Mouse (Mus musculus): ENCODE measurements at regions not wholly inside any gene's neighbourhood (a gene's known extent, or its start where the extent isn't known, plus 50 kb on each side); places are given as distances from the start of the nearest gene placed in this dataset.

GRCm38 (mm10) chr16:12901996-12902319 is 207.5 kb upstream of the Ercc4 start:
- H3K36me3 ChIP-seq (ENCODE audit: control insufficient read depth, insufficient read depth) = no peaks in the 10 kb centered on the region
- no peak overlapping the region for H3K27ac ChIP-seq (ENCODE audit: low read length)
- ATAC-seq = no peak
- peaks cover 6% of the 10 kb centered on the region for H3K9me3 ChIP-seq (ENCODE audit: control insufficient read depth, low read length)
- no peak overlapping the region for H3K4me3 ChIP-seq (replicated peaks; ENCODE audit: low read length)
- H3K27me3 ChIP-seq (replicated peaks; ENCODE audit: control insufficient read depth, insufficient read depth, low read length) = no peaks in the 10 kb centered on the region
- H3K4me1 ChIP-seq (replicated peaks; ENCODE audit: control insufficient read depth, insufficient read depth, low read length) = 0 out of 2 replicates have a peak, but pooled peaks cover 3% of the 10 kb centered on the region
- no peak overlapping the region for H3K4me2 ChIP-seq (ENCODE audit: low read length)
- H3K9ac ChIP-seq (replicated peaks; ENCODE audit: low read depth, low read length) = no peak overlapping the region

DNA sequence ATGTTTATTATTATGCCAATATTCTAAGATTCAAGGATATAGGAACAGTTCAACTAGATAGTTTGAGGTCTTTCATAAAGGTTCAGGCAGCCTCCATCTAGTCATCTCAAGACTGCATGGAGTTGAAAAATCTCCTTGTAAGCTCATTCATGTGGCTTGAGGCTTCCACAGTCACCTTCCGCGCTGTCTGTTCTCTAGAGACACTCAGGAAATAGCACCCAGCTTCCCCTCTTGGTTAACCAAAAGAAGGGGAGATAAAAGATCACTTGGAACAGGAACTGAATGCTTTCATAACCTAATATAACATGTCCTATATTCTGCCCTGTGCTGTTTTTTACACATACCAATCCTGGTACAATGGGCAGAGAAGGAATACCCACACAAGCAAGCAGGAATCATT is 206.3 kb upstream of the Ercc4 start:
- Histone ChIP-seq H3K4me1 (replicated peaks; ENCODE audit: control insufficient read depth, insufficient read depth, low read length) (0 out of 2 replicates have a peak, but pooled peaks cover 3% of the 10 kb centered on the region), H3K9me3 (ENCODE audit: control insufficient read depth, low read length) (peaks cover 6% of the 10 kb centered on the region), H3K27me3 (replicated peaks; ENCODE audit: control insufficient read depth, insufficient read depth, low read length) (no peaks in the 10 kb centered on the region), H3K27ac (ENCODE audit: low read length) (no peak overlapping the region), H3K4me2 (ENCODE audit: low read length) (no peak overlapping the region), H3K36me3 (ENCODE audit: control insufficient read depth, insufficient read depth) (no peaks in the 10 kb centered on the region), H3K4me3 (replicated peaks; ENCODE audit: low read length) (no peak overlapping the region), H3K9ac (replicated peaks; ENCODE audit: low read depth, low read length) (no peak overlapping the region)
- 94% methylated on average over 2 of the region's 2 CpGs for WGBS
- ATAC-seq = no peak

DNA sequence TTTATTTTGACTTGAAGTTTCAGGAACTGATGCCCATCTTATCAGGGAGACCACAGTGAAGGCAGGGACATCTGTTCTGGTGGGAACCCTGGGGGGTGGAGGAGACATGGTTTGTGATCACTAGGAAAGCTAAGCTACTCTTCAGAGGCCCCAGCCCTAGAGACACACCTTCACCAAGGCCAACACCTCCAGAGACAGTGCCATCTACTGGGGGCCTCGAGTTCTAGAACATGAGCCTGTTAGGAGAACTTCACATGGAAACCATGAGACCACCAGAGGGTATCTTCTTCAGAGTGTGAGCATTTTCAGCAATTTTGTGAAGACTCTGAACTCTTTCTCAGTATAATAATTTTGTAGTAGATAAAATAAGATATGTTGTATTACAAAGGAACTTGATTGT is 204.5 kb upstream of the Ercc4 start:
- no peaks in the 10 kb centered on the region for H3K36me3 ChIP-seq (ENCODE audit: control insufficient read depth, insufficient read depth)
- no peak overlapping the region for H3K4me3 ChIP-seq (replicated peaks; ENCODE audit: low read length)
- 0 out of 2 replicates have a peak, but pooled peaks cover 3% of the 10 kb centered on the region for H3K4me1 ChIP-seq (replicated peaks; ENCODE audit: control insufficient read depth, insufficient read depth, low read length)
- no peak overlapping the region for H3K27ac ChIP-seq (ENCODE audit: low read length)
- no peaks in the 10 kb centered on the region for H3K27me3 ChIP-seq (replicated peaks; ENCODE audit: control insufficient read depth, insufficient read depth, low read length)
- no peak for ATAC-seq
- H3K9me3 ChIP-seq (ENCODE audit: control insufficient read depth, low read length) = no peaks in the 10 kb centered on the region
- H3K9ac ChIP-seq (replicated peaks; ENCODE audit: low read depth, low read length) = no peak overlapping the region
- WGBS = 64% methylated on average over 1 of the region's 1 CpGs
- H3K4me2 ChIP-seq (ENCODE audit: low read length) = no peak overlapping the region

- no peak for ATAC-seq
- Histone ChIP-seq H3K4me2 (ENCODE audit: low read length) (no peak overlapping the region), H3K9me3 (ENCODE audit: control insufficient read depth, low read length) (no peaks in the 10 kb centered on the region), H3K4me3 (replicated peaks; ENCODE audit: low read length) (no peak overlapping the region), H3K36me3 (ENCODE audit: control insufficient read depth, insufficient read depth) (no peaks in the 10 kb centered on the region), H3K27me3 (replicated peaks; ENCODE audit: control insufficient read depth, insufficient read depth, low read length) (no peaks in the 10 kb centered on the region), H3K4me1 (replicated peaks; ENCODE audit: control insufficient read depth, insufficient read depth, low read length) (no peaks in the 10 kb centered on the region), H3K9ac (replicated peaks; ENCODE audit: low read depth, low read length) (no peak overlapping the region), H3K27ac (ENCODE audit: low read length) (no peak overlapping the region)
- 94% methylated on average over 6 of the region's 6 CpGs for WGBS
Measured at GRCm38 (mm10) chr16:12924668-12925067, 184.8 kb upstream of the Ercc4 start.

GRCm38 (mm10) chr16:12925931-12926330 is 183.6 kb upstream of the Ercc4 start:
- H3K4me1 ChIP-seq (replicated peaks; ENCODE audit: control insufficient read depth, insufficient read depth, low read length) = no peaks in the 10 kb centered on the region
- no peak overlapping the region for H3K9ac ChIP-seq (replicated peaks; ENCODE audit: low read depth, low read length)
- 68% methylated on average over 9 of the region's 9 CpGs for WGBS
- no peak overlapping the region for H3K27ac ChIP-seq (ENCODE audit: low read length)
- H3K9me3 ChIP-seq (ENCODE audit: control insufficient read depth, low read length) = no peaks in the 10 kb centered on the region
- H3K36me3 ChIP-seq (ENCODE audit: control insufficient read depth, insufficient read depth) = no peaks in the 10 kb centered on the region
- H3K4me2 ChIP-seq (ENCODE audit: low read length) = no peak overlapping the region
- no peak for ATAC-seq
- H3K4me3 ChIP-seq (replicated peaks; ENCODE audit: low read length) = no peak overlapping the region
- no peaks in the 10 kb centered on the region for H3K27me3 ChIP-seq (replicated peaks; ENCODE audit: control insufficient read depth, insufficient read depth, low read length)

- no peak overlapping the region for H3K9ac ChIP-seq (replicated peaks; ENCODE audit: low read depth, low read length)
- no peaks in the 10 kb centered on the region for H3K4me1 ChIP-seq (replicated peaks; ENCODE audit: control insufficient read depth, insufficient read depth, low read length)
- H3K4me2 ChIP-seq (ENCODE audit: low read length) = no peak overlapping the region
- no peaks in the 10 kb centered on the region for H3K36me3 ChIP-seq (ENCODE audit: control insufficient read depth, insufficient read depth)
- H3K27ac ChIP-seq (ENCODE audit: low read length) = no peak overlapping the region
- H3K4me3 ChIP-seq (replicated peaks; ENCODE audit: low read length) = no peak overlapping the region
- H3K9me3 ChIP-seq (ENCODE audit: control insufficient read depth, low read length) = no peaks in the 10 kb centered on the region
- H3K27me3 ChIP-seq (replicated peaks; ENCODE audit: control insufficient read depth, insufficient read depth, low read length) = no peaks in the 10 kb centered on the region
- whole genome bisulfite sequencing = 82% methylated on average over 6 of the region's 6 CpGs
- ATAC-seq = no peak
Measured at GRCm38 (mm10) chr16:12931111-12931510, 178.4 kb upstream of the Ercc4 start.

DNA sequence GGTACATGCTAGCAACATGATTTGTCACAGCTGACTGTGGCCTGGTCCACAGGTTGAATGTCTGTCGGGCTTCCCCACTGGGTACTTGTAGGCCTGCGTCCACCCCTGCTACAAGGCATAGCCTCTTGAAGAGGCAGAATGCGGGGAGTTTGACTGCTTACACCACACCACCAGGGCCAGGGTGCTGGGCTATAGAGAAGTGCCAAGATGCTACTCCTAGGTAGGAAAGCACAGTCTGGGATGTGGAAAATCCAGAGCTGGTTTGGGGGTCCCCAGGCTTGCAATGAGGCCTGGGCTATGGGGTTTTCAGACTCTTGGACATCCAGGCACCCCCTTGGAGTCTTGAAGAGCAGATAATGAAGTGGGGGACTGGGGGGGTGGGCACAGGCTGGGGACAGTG is 176.5 kb upstream of the Ercc4 start:
- Histone ChIP-seq H3K27me3 (replicated peaks; ENCODE audit: control insufficient read depth, insufficient read depth, low read length) (no peaks in the 10 kb centered on the region), H3K36me3 (ENCODE audit: control insufficient read depth, insufficient read depth) (no peaks in the 10 kb centered on the region), H3K4me1 (replicated peaks; ENCODE audit: control insufficient read depth, insufficient read depth, low read length) (no peaks in the 10 kb centered on the region), H3K27ac (ENCODE audit: low read length) (no peak overlapping the region), H3K4me3 (replicated peaks; ENCODE audit: low read length) (no peak overlapping the region), H3K9ac (replicated peaks; ENCODE audit: low read depth, low read length) (no peak overlapping the region), H3K9me3 (ENCODE audit: control insufficient read depth, low read length) (no peaks in the 10 kb centered on the region), H3K4me2 (ENCODE audit: low read length) (no peak overlapping the region)
- ATAC-seq = no peak
- 94% methylated on average over 3 of the region's 3 CpGs for WGBS

GRCm38 (mm10) chr16:12934586-12934985 is 174.9 kb upstream of the Ercc4 start:
- H3K9me3 ChIP-seq (ENCODE audit: control insufficient read depth, low read length) = no peaks in the 10 kb centered on the region
- H3K4me2 ChIP-seq (ENCODE audit: low read length) = no peak overlapping the region
- H3K4me1 ChIP-seq (replicated peaks; ENCODE audit: control insufficient read depth, insufficient read depth, low read length) = no peaks in the 10 kb centered on the region
- ATAC-seq = no peak
- H3K27ac ChIP-seq (ENCODE audit: low read length) = no peak overlapping the region
- 72% methylated on average over 7 of the region's 7 CpGs for WGBS
- H3K27me3 ChIP-seq (replicated peaks; ENCODE audit: control insufficient read depth, insufficient read depth, low read length) = no peaks in the 10 kb centered on the region
- H3K9ac ChIP-seq (replicated peaks; ENCODE audit: low read depth, low read length) = no peak overlapping the region
- no peaks in the 10 kb centered on the region for H3K36me3 ChIP-seq (ENCODE audit: control insufficient read depth, insufficient read depth)
- no peak overlapping the region for H3K4me3 ChIP-seq (replicated peaks; ENCODE audit: low read length)

DNA sequence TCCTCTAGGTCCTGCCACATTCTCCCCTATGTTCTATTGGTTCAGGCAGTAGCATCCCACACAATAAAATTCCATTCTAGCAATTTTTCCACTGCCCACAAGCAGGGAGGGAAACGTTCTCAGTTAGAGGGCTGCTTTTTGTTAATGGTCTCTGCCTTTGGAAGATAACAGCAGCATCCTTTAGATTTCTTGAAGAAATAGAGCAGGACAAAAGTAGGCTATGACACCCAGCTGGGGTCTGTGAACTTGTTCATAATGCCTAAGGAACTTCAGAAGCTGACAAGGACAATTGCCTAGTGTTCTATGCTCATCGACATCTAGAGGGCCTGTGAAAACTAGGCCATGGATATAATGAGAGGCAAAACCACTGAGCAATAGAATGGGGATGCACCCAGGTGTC is 174.2 kb upstream of the Ercc4 start:
- WGBS = 46% methylated on average over 2 of the region's 2 CpGs
- Histone ChIP-seq H3K4me2 (ENCODE audit: low read length) (no peak overlapping the region), H3K27me3 (replicated peaks; ENCODE audit: control insufficient read depth, insufficient read depth, low read length) (no peaks in the 10 kb centered on the region), H3K27ac (ENCODE audit: low read length) (no peak overlapping the region), H3K4me3 (replicated peaks; ENCODE audit: low read length) (no peak overlapping the region), H3K9ac (replicated peaks; ENCODE audit: low read depth, low read length) (no peak overlapping the region), H3K9me3 (ENCODE audit: control insufficient read depth, low read length) (no peaks in the 10 kb centered on the region), H3K36me3 (ENCODE audit: control insufficient read depth, insufficient read depth) (no peaks in the 10 kb centered on the region), H3K4me1 (replicated peaks; ENCODE audit: control insufficient read depth, insufficient read depth, low read length) (no peaks in the 10 kb centered on the region)
- ATAC-seq = no peak

DNA sequence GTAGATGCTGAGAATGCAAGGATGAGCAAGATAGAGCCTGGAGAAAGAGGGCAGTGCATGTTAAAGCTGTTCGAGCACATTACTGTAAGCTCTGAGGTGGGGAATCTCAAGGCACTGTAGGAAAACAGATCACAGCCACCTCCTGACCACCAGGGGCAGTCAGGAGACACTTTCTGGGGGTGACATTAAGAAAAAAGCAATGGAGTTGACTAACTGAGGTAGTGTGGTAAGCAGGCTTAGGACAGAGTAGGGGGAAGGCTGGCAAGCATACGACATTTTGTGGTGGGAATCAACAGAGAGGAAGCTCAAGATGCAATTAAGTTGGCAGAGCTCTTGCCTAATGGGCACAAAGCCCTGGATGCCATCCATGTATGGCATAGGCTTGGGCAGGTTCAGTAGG is 172.9 kb upstream of the Ercc4 start:
- no peaks in the 10 kb centered on the region for H3K4me1 ChIP-seq (replicated peaks; ENCODE audit: control insufficient read depth, insufficient read depth, low read length)
- 70% methylated on average over 2 of the region's 2 CpGs for WGBS
- H3K9me3 ChIP-seq (ENCODE audit: control insufficient read depth, low read length) = no peaks in the 10 kb centered on the region
- H3K27ac ChIP-seq (ENCODE audit: low read length) = no peak overlapping the region
- no peaks in the 10 kb centered on the region for H3K36me3 ChIP-seq (ENCODE audit: control insufficient read depth, insufficient read depth)
- no peak overlapping the region for H3K4me3 ChIP-seq (replicated peaks; ENCODE audit: low read length)
- no peaks in the 10 kb centered on the region for H3K27me3 ChIP-seq (replicated peaks; ENCODE audit: control insufficient read depth, insufficient read depth, low read length)
- no peak overlapping the region for H3K4me2 ChIP-seq (ENCODE audit: low read length)
- no peak overlapping the region for H3K9ac ChIP-seq (replicated peaks; ENCODE audit: low read depth, low read length)
- ATAC-seq = no peak
